Mouse (Mus musculus) myocyte (in vitro differentiated cells): ENCODE data around the gene Acadvl.

ENCODE experiments used
- CEBPB ChIP-seq: IDR thresholded peaks from 2 replicates; pipeline ENCODE4 v1.6.1; 2011; ENCODE audit warnings: mild to moderate bottlenecking, moderate library complexity; ENCODE audit not compliant: poor library complexity, insufficient read depth, severe bottlenecking
- REST ChIP-seq: IDR thresholded peaks from one replicate; pipeline ENCODE4 v1.6.1; 2011; ENCODE audit warnings: mild to moderate bottlenecking, control low read depth, moderate library complexity; ENCODE audit not compliant: insufficient read depth, insufficient read length
- USF1 ChIP-seq: IDR thresholded peaks from one replicate; pipeline ENCODE4 v1.6.1; 2011; ENCODE audit warnings: low read depth, mild to moderate bottlenecking, control low read depth, moderate library complexity

DNA sequence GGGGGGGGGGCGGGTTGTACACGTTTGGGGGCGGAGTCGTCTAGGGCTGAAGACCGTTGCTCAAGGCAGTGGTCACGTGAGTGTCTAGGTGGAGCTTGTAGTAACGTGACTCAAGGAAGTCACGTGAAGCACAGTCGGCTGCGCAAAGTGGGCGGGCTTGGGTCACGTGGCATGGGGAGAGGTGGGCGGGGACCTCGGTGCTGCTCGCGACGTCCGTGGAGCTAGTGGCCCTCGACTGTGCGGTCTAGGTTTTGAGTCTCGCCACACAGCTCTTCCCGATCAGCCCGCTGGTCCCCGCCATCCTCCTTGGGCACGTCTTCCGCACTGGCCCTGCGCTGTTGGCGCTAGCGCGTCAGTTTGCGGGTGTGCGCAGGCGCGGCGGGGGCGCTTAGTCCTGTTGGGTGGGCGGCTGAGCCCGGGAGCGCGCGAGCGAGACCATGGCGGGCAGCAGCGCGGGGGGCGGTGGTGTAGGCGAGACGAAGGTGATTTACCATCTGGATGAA lies 14.8 kb downstream of the Acadvl start, which contains the start of gene Dvl2:
- TF ChIP-seq USF1 (peak; percentile 99), CEBPB (0 out of 2 replicates have a peak, but pooled peaks have one; percentile 4), REST (no peak)
